In the genomic region with DNA sequence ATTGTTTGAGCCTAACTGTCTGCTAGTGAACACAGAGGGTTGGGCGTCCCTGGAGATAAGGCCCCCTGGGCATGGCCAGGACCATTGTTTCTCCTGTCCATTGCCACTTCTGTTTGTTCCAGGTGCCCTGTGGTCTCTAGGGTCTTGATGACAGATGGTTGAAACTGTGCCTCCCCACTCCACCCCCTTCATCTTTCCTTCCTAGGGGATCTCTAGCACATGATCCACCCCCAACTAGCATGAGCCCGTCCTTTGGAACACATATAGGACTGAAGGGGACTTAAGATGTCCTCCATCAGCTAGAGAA, we compare ENCODE assay signal across 8 mouse cellular contexts. TPM values are rescaled to one million over a fixed set of nuclear protein-coding genes. Genes with fewer than 3 reads are reported as not detected.
DNase-seq lines count a peak whose midpoint lies in the region; ATAC-seq and TF ChIP-seq lines count a peak whose summit lies in the region.

No protein-coding gene starts in this region.

- no peak for TF ChIP-seq CTCF in hindbrain, postnatal 0 days (IDR thresholded peaks at IDR 0.05; ENCODE audit: low read depth)

- peak overlapping the region; percentile 88 for H3K27ac ChIP-seq in kidney, embryonic 14.5 days (ENCODE audit: low read depth, low read length)
- peak overlapping the region; percentile 94 for H3K27ac ChIP-seq in embryonic facial prominence, embryonic 15.5 days (replicated peaks)
- no peak overlapping the region for H3K27ac ChIP-seq in hindbrain, postnatal 0 days
- no peak overlapping the region for H3K27ac ChIP-seq in midbrain, embryonic 13.5 days

- ATAC-seq in kidney, embryonic 14.5 days (ENCODE audit: low FRiP score, low TSS enrichment), result no peak
- no peak for ATAC-seq in embryonic facial prominence, embryonic 15.5 days (ENCODE audit: insufficient number of reproducible peaks, low FRiP score, low TSS enrichment, low read depth)
- no peak for ATAC-seq in hindbrain, postnatal 0 days
- no peak for ATAC-seq in midbrain, embryonic 13.5 days

- peaks cover 29% of the 10 kb centered on the region for H3K4me1 ChIP-seq in kidney, embryonic 14.5 days (ENCODE audit: control insufficient read depth, insufficient read depth, low read length)
- peaks cover 43% of the 10 kb centered on the region for H3K4me1 ChIP-seq in embryonic facial prominence, embryonic 15.5 days
- H3K4me1 ChIP-seq in hindbrain, postnatal 0 days (ENCODE audit: insufficient read depth, low read length), result no peaks in the 10 kb centered on the region
- H3K4me1 ChIP-seq in midbrain, embryonic 13.5 days (replicated peaks), result peaks cover 20% of the 10 kb centered on the region

- peaks cover 3% of the 10 kb centered on the region; the same call in 1 of the 2 replicates for H3K36me3 ChIP-seq in kidney, embryonic 14.5 days (ENCODE audit: control insufficient read depth, insufficient read depth, low read length)
- 0 out of 2 replicates have a peak, but pooled peaks cover 3% of the 10 kb centered on the region for H3K36me3 ChIP-seq in embryonic facial prominence, embryonic 15.5 days
- H3K36me3 ChIP-seq in hindbrain, postnatal 0 days (ENCODE audit: insufficient read depth, low read length), result no peaks in the 10 kb centered on the region
- H3K36me3 ChIP-seq in midbrain, embryonic 13.5 days, result no peaks in the 10 kb centered on the region

- H3K9ac ChIP-seq in kidney, embryonic 14.5 days (ENCODE audit: low read depth, low read length), result peak overlapping the region; percentile 83; the same call in 1 of the 2 replicates
- H3K9ac ChIP-seq in embryonic facial prominence, embryonic 15.5 days, result peak overlapping the region; percentile 81; the same call in 1 of the 2 replicates
- peak overlapping the region; percentile 22; the same call in 1 of the 2 replicates for H3K9ac ChIP-seq in hindbrain, postnatal 0 days (replicated peaks; ENCODE audit: low read length)
- H3K9ac ChIP-seq in midbrain, embryonic 13.5 days (replicated peaks), result no peak overlapping the region

- DNase-seq in kidney, postnatal 14 days, result no peak
- no peak for DNase-seq in hindbrain, postnatal 0 days (ENCODE audit: low spot score)
- no peak for DNase-seq in cerebellum, postnatal 25 days
- no peak for DNase-seq in adrenal gland, adult 2 months
- no peak for DNase-seq in right cerebral cortex, postnatal 14 days

- H3K4me3 ChIP-seq in kidney, embryonic 14.5 days (ENCODE audit: low read length), result peak overlapping the region; percentile 90
- peak overlapping the region; percentile 91 for H3K4me3 ChIP-seq in embryonic facial prominence, embryonic 15.5 days (replicated peaks)
- H3K4me3 ChIP-seq in hindbrain, postnatal 0 days (ENCODE audit: low read length), result no peak overlapping the region
- no peak overlapping the region for H3K4me3 ChIP-seq in midbrain, embryonic 13.5 days (replicated peaks)

- WGBS in kidney, embryonic 14.5 days, result 31% methylated on average over 2 of the region's 2 CpGs
- WGBS in embryonic facial prominence, embryonic 15.5 days, result 26% methylated on average over 2 of the region's 2 CpGs
- 61% methylated on average over 2 of the region's 2 CpGs for WGBS in hindbrain, postnatal 0 days
- WGBS in midbrain, embryonic 13.5 days, result 55% methylated on average over 2 of the region's 2 CpGs

- peak overlapping the region; percentile 85 for H3K4me2 ChIP-seq in kidney, embryonic 14.5 days (replicated peaks; ENCODE audit: low read depth, low read length)
- peak overlapping the region; percentile 67 for H3K4me2 ChIP-seq in embryonic facial prominence, embryonic 15.5 days (replicated peaks)
- peak overlapping the region; percentile 78; the same call in 1 of the 2 replicates for H3K4me2 ChIP-seq in hindbrain, postnatal 0 days (ENCODE audit: low read depth, low read length)
- H3K4me2 ChIP-seq in midbrain, embryonic 13.5 days (replicated peaks), result peak overlapping the region; percentile 76

- H3K27me3 ChIP-seq in kidney, embryonic 14.5 days (ENCODE audit: control insufficient read depth, insufficient read depth, low read length), result no peaks in the 10 kb centered on the region
- H3K27me3 ChIP-seq in embryonic facial prominence, embryonic 15.5 days, result no peaks in the 10 kb centered on the region
- H3K27me3 ChIP-seq in hindbrain, postnatal 0 days (ENCODE audit: insufficient read depth, low read length), result peaks cover 13% of the 10 kb centered on the region; the same call in 1 of the 2 replicates
- H3K27me3 ChIP-seq in midbrain, embryonic 13.5 days, result peaks cover 44% of the 10 kb centered on the region

- no peaks in the 10 kb centered on the region for H3K9me3 ChIP-seq in kidney, embryonic 14.5 days (ENCODE audit: control insufficient read depth, low read length)
- H3K9me3 ChIP-seq in embryonic facial prominence, embryonic 15.5 days (replicated peaks), result no peaks in the 10 kb centered on the region
- H3K9me3 ChIP-seq in hindbrain, postnatal 0 days (ENCODE audit: low read length), result no peaks in the 10 kb centered on the region
- H3K9me3 ChIP-seq in midbrain, embryonic 13.5 days, result no peaks in the 10 kb centered on the region

RNA-seq across cellular contexts. Expression of a gene that starts 0.8 kb away (rescaled TPM):
- polyA plus RNA-seq in kidney, embryonic 14.5 days (2014; fragmentation: Nextera tagmentation; extraction: Ambion mirVana), result 88.5 and 88.9 TPM in 2 replicates
- 91.2 and 96.9 TPM in 2 replicates for polyA plus RNA-seq in embryonic facial prominence, embryonic 15.5 days (2015; fragmentation: Nextera tagmentation; extraction: Ambion mirVana)
- 5.6 and 8.0 TPM in 2 replicates for total RNA-seq in hindbrain, postnatal 0 days (2014; rRNA removed)
- 6.2 TPM in 2 replicates for polyA plus RNA-seq in hindbrain, postnatal 0 days (2015; fragmentation: Nextera tagmentation; extraction: Ambion mirVana)
- 5.6 and 7.1 TPM in 2 replicates for polyA plus RNA-seq in midbrain, embryonic 13.5 days (2015; fragmentation: Nextera tagmentation; extraction: Ambion mirVana)
- total RNA-seq in adrenal gland, adult 2 months (2021), result 10 to 100 TPM; 13.5 to 28.5 TPM
- 13.4 and 25.1 TPM in 2 replicates for polyA plus RNA-seq in adrenal gland, adult 2 months (2012; rRNA removed)

RNA-seq across cellular contexts. Expression of a gene that starts 30.4 kb away (rescaled TPM):
- polyA plus RNA-seq in kidney, embryonic 14.5 days (2014; fragmentation: Nextera tagmentation; extraction: Ambion mirVana), result 0.11 TPM in 1 of 2 replicates, not detected in the other
- polyA plus RNA-seq in embryonic facial prominence, embryonic 15.5 days (2015; fragmentation: Nextera tagmentation; extraction: Ambion mirVana), result 11.2 and 12.7 TPM in 2 replicates
- 0.10 TPM in 1 of 2 replicates, not detected in the other for total RNA-seq in hindbrain, postnatal 0 days (2014; rRNA removed)
- 0.11 and 0.13 TPM in 2 replicates for polyA plus RNA-seq in hindbrain, postnatal 0 days (2015; fragmentation: Nextera tagmentation; extraction: Ambion mirVana)
- polyA plus RNA-seq in midbrain, embryonic 13.5 days (2015; fragmentation: Nextera tagmentation; extraction: Ambion mirVana), result 0.08 TPM in 1 of 2 replicates, not detected in the other
- total RNA-seq in adrenal gland, adult 2 months (2021), result not detected
- polyA plus RNA-seq in adrenal gland, adult 2 months (2012; rRNA removed), result 0.03 TPM in 1 of 2 replicates, not detected in the other

Comparison
In these comparisons a context has a peak if more than half of its experiments do, and no peak if none do; other contexts are left out.
1. H3K27ac ChIP-seq: peak in kidney, embryonic 14.5 days (single experiment) and embryonic facial prominence, embryonic 15.5 days (single experiment); none in hindbrain, postnatal 0 days (single experiment) and midbrain, embryonic 13.5 days (single experiment).
2. H3K4me3 ChIP-seq: peak in kidney, embryonic 14.5 days (single experiment) and embryonic facial prominence, embryonic 15.5 days (single experiment); none in hindbrain, postnatal 0 days (single experiment) and midbrain, embryonic 13.5 days (single experiment).
3. RNA of a gene that starts 30.4 kb away (polyA plus RNA-seq): 11.2 to 12.7 TPM in embryonic facial prominence, embryonic 15.5 days; 0.11 to 0.13 TPM in hindbrain, postnatal 0 days, 0.11 TPM in kidney, embryonic 14.5 days, 0.08 TPM in midbrain, embryonic 13.5 days and 0.03 TPM in adrenal gland, adult 2 months; every median in the first group is over 10 times any median in the second.
4. Peak in every context shown above with its lines, with median percentiles within 50 percentile points of each other: H3K4me2 ChIP-seq.